Mouse (Mus musculus) limb, embryonic 13.5 days (tissue): ENCODE results near the gene Ube2h. TPM values are rescaled to one million over a fixed set of nuclear protein-coding genes. Genes with fewer than 3 reads are reported as not detected.

Experiments
- ATAC-seq: fragments of 200-750 bp; cut with Nextera tagmentation; 2 replicates; pipeline ENCODE4 v1.8.0; 2017; ENCODE audit warnings: low read depth, moderate number of reproducible peaks, moderate TSS enrichment; ENCODE audit not compliant: low FRiP score
- H3K27ac ChIP-seq: fragments of 300-500 bp; sonication (generic); 2 replicates; pipeline ENCODE4 v1.5.1; 2015; ENCODE audit warnings: inconsistent platforms, mild to moderate bottlenecking, moderate library complexity
- H3K27me3 ChIP-seq: fragments of 300-500 bp; sonication (generic); 2 replicates; pipeline ENCODE4 v1.6.1; 2015; ENCODE audit warnings: mild to moderate bottlenecking, inconsistent platforms
- H3K36me3 ChIP-seq: fragments of 300-500 bp; sonication (generic); 2 replicates; pipeline ENCODE4 v1.6.1; 2015; ENCODE audit warnings: inconsistent platforms, mild to moderate bottlenecking, moderate library complexity
- H3K4me1 ChIP-seq: fragments of 300-500 bp; sonication (generic); 2 replicates; pipeline ENCODE4 v1.6.1; 2015; ENCODE audit warnings: inconsistent platforms
- H3K4me2 ChIP-seq: fragments of 300-500 bp; sonication (generic); replicated peaks from 2 replicates; pipeline ENCODE4 v1.6.1; 2015; ENCODE audit warnings: inconsistent platforms, mild to moderate bottlenecking, moderate library complexity
- H3K4me3 ChIP-seq: fragments of 300-500 bp; sonication (generic); 2 replicates; pipeline ENCODE4 v1.5.1; 2015; ENCODE audit warnings: moderate library complexity, mild to moderate bottlenecking, inconsistent platforms
- H3K9ac ChIP-seq: fragments of 300-500 bp; sonication (generic); 2 replicates; pipeline ENCODE4 v1.6.1; 2015; ENCODE audit warnings: mild to moderate bottlenecking, inconsistent platforms
- H3K9me3 ChIP-seq: fragments of 300-500 bp; sonication (generic); 2 replicates; pipeline ENCODE4 v1.6.1; 2016; ENCODE audit warnings: inconsistent platforms
- WGBS: fragments of 180-500 bp; shearing (Covaris S2); methylation state at CpG from one replicate; pipeline ENCODE4 v1.1.7; 2015; 5-methylcytosine and 5-hydroxymethylcytosine counted together
- polyA plus RNA-seq: library from polyadenylated mRNA; unstranded; fragments of >200 nt; fragmentation: Nextera tagmentation; extraction: Ambion mirVana; gene quantifications from 2 replicates; pipeline ENCODE4 v1.2.1, GENCODE M21; 2015

Gene Ube2h
- polyA plus RNA-seq, 1 experiment from 2014 or later = 45.9 TPM

DNA sequence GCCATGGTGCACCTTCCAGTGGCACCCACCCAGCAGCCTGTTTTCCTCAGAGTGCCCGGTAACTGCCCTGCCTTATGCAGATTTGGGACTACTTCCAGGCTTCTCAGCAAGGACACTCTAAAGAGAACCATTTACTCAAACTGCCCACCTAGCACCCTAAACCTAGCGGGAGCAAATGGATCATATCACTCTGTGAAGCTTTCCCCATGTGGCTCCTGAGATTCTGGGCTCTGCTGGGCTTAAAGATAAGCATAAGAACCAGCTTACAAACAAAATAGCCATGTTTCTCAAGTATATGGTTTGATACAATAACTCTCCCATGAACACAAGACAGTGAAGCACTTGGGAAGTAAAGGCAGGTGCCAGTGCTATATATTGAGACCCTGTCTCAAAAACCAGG, 11.8 kb downstream of the Ube2h start:
- Histone ChIP-seq H3K36me3 (peaks cover 63% of the 10 kb centered on the region), H3K27me3 (no peaks in the 10 kb centered on the region), H3K27ac (no peak overlapping the region), H3K9ac (no peak overlapping the region), H3K4me3 (no peak overlapping the region), H3K9me3 (no peaks in the 10 kb centered on the region), H3K4me1 (no peaks in the 10 kb centered on the region), H3K4me2 (no peak overlapping the region)
- WGBS = 97% methylated on average over 2 of the region's 2 CpGs
- ATAC-seq = no peak

DNA sequence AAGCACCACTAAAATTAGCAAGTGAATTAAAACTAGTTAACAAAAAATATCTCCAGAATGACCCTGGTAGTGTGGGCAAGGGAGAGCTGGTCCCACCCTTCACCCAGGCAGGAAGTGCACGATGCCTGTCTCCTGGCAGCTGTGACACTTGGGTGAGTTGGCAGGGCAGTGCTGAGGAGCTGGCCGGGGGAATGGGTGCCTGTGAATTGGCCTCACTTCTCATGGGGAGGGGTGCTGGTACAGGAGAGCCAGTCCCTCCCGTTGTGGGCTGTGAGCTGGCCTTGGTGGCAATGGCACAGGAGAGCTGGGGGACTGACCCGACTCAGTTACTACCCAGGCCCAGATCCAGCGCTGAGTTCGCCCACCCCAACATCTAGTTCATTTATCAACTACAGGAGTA, 16.4 kb downstream of the Ube2h start:
- no peak overlapping the region for H3K4me2 ChIP-seq
- WGBS = 82% methylated on average over 6 of the region's 6 CpGs
- no peaks in the 10 kb centered on the region for H3K9me3 ChIP-seq
- no peak overlapping the region for H3K9ac ChIP-seq
- no peaks in the 10 kb centered on the region for H3K27me3 ChIP-seq
- no peak overlapping the region for H3K27ac ChIP-seq
- H3K36me3 ChIP-seq = peaks cover 59% of the 10 kb centered on the region
- no peak overlapping the region for H3K4me3 ChIP-seq
- no peaks in the 10 kb centered on the region for H3K4me1 ChIP-seq
- ATAC-seq = no peak

- Histone ChIP-seq H3K9me3 (no peaks in the 10 kb centered on the region), H3K4me2 (no peak overlapping the region), H3K4me3 (no peak overlapping the region), H3K27me3 (no peaks in the 10 kb centered on the region), H3K4me1 (no peaks in the 10 kb centered on the region), H3K36me3 (peaks cover 59% of the 10 kb centered on the region), H3K9ac (no peak overlapping the region), H3K27ac (no peak overlapping the region)
- no peak for ATAC-seq
These were observed 17.7 kb downstream of the Ube2h start for GRCm38 (mm10) chr6:30286642-30287041.

- no peak overlapping the region for H3K27ac ChIP-seq
- H3K4me1 ChIP-seq = no peaks in the 10 kb centered on the region
- H3K9me3 ChIP-seq = no peaks in the 10 kb centered on the region
- H3K9ac ChIP-seq = no peak overlapping the region
- no peaks in the 10 kb centered on the region for H3K27me3 ChIP-seq
- H3K36me3 ChIP-seq = peaks cover 68% of the 10 kb centered on the region
- H3K4me3 ChIP-seq = no peak overlapping the region
- no peak overlapping the region for H3K4me2 ChIP-seq
- no peak for ATAC-seq
These were observed 20.2 kb downstream of the Ube2h start for GRCm38 (mm10) chr6:30284177-30284576.

DNA sequence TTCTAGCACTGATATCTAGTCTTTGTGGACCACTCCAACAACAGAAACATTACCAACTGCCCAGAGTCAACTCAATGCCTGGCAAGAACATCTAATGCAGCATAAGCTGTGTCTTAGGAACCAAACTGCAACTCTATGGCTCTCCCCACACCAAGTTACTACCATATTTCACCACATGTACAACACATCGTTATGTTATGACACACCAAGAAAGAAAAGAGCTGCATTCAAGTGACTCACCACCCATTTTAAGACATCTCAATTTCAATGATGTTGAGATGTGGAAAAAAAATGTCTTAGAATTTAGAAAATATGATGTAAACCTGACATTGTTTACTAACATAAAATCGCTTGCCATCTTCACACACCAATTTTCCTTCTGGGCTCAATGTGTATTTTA, 22.0 kb downstream of the Ube2h start:
- peaks cover 70% of the 10 kb centered on the region for H3K36me3 ChIP-seq
- H3K4me2 ChIP-seq = no peak overlapping the region
- H3K4me1 ChIP-seq = no peaks in the 10 kb centered on the region
- no peak overlapping the region for H3K4me3 ChIP-seq
- WGBS = 93% methylated on average over 2 of the region's 2 CpGs
- no peaks in the 10 kb centered on the region for H3K27me3 ChIP-seq
- H3K9ac ChIP-seq = no peak overlapping the region
- ATAC-seq = no peak
- H3K9me3 ChIP-seq = no peaks in the 10 kb centered on the region
- H3K27ac ChIP-seq = no peak overlapping the region

DNA sequence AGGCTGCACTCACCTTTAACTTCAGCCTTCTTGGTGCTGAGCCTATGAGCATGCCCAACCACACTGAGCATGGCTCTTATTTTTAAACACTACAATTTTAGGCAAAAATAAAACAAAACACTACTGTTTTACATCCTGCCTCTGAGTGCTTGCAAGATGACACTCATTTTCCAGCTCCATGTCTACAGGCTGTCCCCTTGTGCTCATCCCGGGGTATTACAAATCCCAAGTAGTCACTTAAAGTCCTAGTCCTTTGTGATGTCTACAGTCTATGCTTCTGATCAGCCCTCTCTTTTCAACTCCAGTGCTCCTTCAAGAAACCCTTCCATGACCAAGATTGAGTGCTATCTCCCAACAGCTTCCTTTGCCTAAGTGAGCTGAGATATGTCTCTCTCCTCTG, 26.0 kb downstream of the Ube2h start:
- Histone ChIP-seq H3K27ac (no peak overlapping the region), H3K36me3 (peaks cover 72% of the 10 kb centered on the region)
- ATAC-seq = no peak

GRCm38 (mm10) chr6:30276882-30277281, 27.5 kb downstream of the Ube2h start:
- no peak for ATAC-seq
- Histone ChIP-seq H3K36me3 (peaks cover 68% of the 10 kb centered on the region), H3K27me3 (no peaks in the 10 kb centered on the region), H3K9me3 (no peaks in the 10 kb centered on the region), H3K4me2 (no peak overlapping the region), H3K27ac (no peak overlapping the region), H3K4me1 (peaks cover 17% of the 10 kb centered on the region), H3K9ac (no peak overlapping the region), H3K4me3 (no peak overlapping the region)
- 91% methylated on average over 7 of the region's 7 CpGs for WGBS

More for the DNA sequence above, 26.0 kb downstream of the Ube2h start:
- WGBS = 80% methylated on average over 1 of the region's 1 CpGs
- Histone ChIP-seq H3K4me2 (no peak overlapping the region), H3K4me3 (no peak overlapping the region), H3K4me1 (peaks cover 17% of the 10 kb centered on the region), H3K9ac (no peak overlapping the region), H3K27me3 (no peaks in the 10 kb centered on the region), H3K9me3 (no peaks in the 10 kb centered on the region)

- no peaks in the 10 kb centered on the region for H3K27me3 ChIP-seq
- no peaks in the 10 kb centered on the region for H3K9me3 ChIP-seq
- H3K4me1 ChIP-seq = peaks cover 17% of the 10 kb centered on the region
- H3K36me3 ChIP-seq = peaks cover 68% of the 10 kb centered on the region
- H3K27ac ChIP-seq = no peak overlapping the region
- WGBS = 83% methylated on average over 3 of the region's 3 CpGs
- no peak overlapping the region for H3K4me3 ChIP-seq
- ATAC-seq = no peak
- H3K9ac ChIP-seq = no peak overlapping the region
- H3K4me2 ChIP-seq = no peak overlapping the region
These were observed 28.0 kb downstream of the Ube2h start for GRCm38 (mm10) chr6:30276375-30276774.

GRCm38 (mm10) chr6:30275159-30275847, 29.0 kb downstream of the Ube2h start:
- Histone ChIP-seq H3K4me1 (peaks cover 17% of the 10 kb centered on the region), H3K4me2 (no peak overlapping the region), H3K27ac (no peak overlapping the region; the same call in 1 of the 2 replicates), H3K27me3 (no peaks in the 10 kb centered on the region), H3K4me3 (no peak overlapping the region), H3K9ac (no peak overlapping the region), H3K9me3 (no peaks in the 10 kb centered on the region), H3K36me3 (peaks cover 70% of the 10 kb centered on the region)
- 67% methylated on average over 5 of the region's 5 CpGs for WGBS
- ATAC-seq = no peak

GRCm38 (mm10) chr6:30272911-30273310, 31.4 kb downstream of the Ube2h start:
- H3K4me3 ChIP-seq = no peak overlapping the region
- no peaks in the 10 kb centered on the region for H3K27me3 ChIP-seq
- peaks cover 17% of the 10 kb centered on the region for H3K4me1 ChIP-seq
- WGBS = 93% methylated on average over 3 of the region's 3 CpGs
- ATAC-seq = no peak
- H3K9me3 ChIP-seq = no peaks in the 10 kb centered on the region
- H3K9ac ChIP-seq = no peak overlapping the region
- no peak overlapping the region for H3K27ac ChIP-seq
- peaks cover 67% of the 10 kb centered on the region for H3K36me3 ChIP-seq
- H3K4me2 ChIP-seq = no peak overlapping the region

DNA sequence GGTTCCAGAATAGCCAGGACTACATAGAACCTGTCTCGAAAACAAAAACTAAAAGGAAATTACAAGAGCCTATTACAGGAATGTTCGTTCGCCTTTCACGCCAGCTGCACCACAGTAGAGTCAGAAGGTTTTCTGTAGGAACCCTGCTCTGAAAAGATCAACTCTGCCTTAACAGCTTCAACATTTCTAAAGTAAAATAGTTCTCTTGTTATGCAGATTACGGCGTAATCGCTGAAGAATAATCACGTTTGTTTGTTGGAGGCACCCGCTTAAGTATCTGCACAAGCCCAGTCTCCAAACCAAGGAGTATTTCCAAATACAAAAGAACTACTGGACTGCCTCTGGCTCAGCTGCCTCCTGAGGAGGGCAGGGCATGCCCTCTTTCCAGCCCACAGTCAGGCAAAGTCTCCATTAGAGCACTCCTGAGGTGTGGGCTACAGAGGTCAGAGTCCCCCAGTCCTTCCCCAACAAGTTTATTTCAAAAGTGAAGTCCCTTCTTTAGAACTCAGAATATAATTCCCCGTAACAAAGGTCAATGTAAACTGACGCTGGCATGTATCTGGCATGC, 31.9 kb downstream of the Ube2h start:
- Histone ChIP-seq H3K36me3 (peaks cover 69% of the 10 kb centered on the region), H3K4me1 (peaks cover 17% of the 10 kb centered on the region), H3K27me3 (no peaks in the 10 kb centered on the region), H3K9ac (no peak overlapping the region), H3K27ac (no peak overlapping the region), H3K4me3 (no peak overlapping the region), H3K4me2 (no peak overlapping the region), H3K9me3 (no peaks in the 10 kb centered on the region)
- ATAC-seq = no peak
- WGBS = 86% methylated on average over 11 of the region's 11 CpGs

GRCm38 (mm10) chr6:30269846-30270245, 34.5 kb downstream of the Ube2h start:
- Histone ChIP-seq H3K4me2 (no peak overlapping the region), H3K4me1 (no peaks in the 10 kb centered on the region), H3K9me3 (no peaks in the 10 kb centered on the region), H3K9ac (no peak overlapping the region), H3K36me3 (peaks cover 71% of the 10 kb centered on the region), H3K27me3 (no peaks in the 10 kb centered on the region), H3K27ac (no peak overlapping the region), H3K4me3 (no peak overlapping the region)
- 84% methylated on average over 5 of the region's 5 CpGs for WGBS
- no peak for ATAC-seq

GRCm38 (mm10) chr6:30267486-30267885, 36.9 kb downstream of the Ube2h start:
- Histone ChIP-seq H3K27me3 (no peaks in the 10 kb centered on the region), H3K9ac (no peak overlapping the region), H3K4me1 (0 out of 2 replicates have a peak, but pooled peaks cover 1% of the 10 kb centered on the region), H3K4me2 (no peak overlapping the region), H3K4me3 (no peak overlapping the region), H3K9me3 (no peaks in the 10 kb centered on the region), H3K36me3 (peaks cover 61% of the 10 kb centered on the region), H3K27ac (no peak overlapping the region)
- WGBS = 86% methylated on average over 7 of the region's 7 CpGs
- no peak for ATAC-seq
